Mouse (Mus musculus): Measurements from ENCODE around the gene Setdb1.

Gene Setdb1

GRCm38 (mm10) chr3:95318548-95318947, 38.5 kb downstream of the Setdb1 start:
- DNase-seq (ENCODE audit: low read depth), result no peak

- no peak for DNase-seq (ENCODE audit: low read depth)
Observed at GRCm38 (mm10) chr3:95317414-95318080, 39.5 kb downstream of the Setdb1 start.

GRCm38 (mm10) chr3:95315844-95316550, 41.0 kb downstream of the Setdb1 start:
- DNase-seq (ENCODE audit: low read depth), result no peak

GRCm38 (mm10) chr3:95315094-95315843, 41.7 kb downstream of the Setdb1 start:
- DNase-seq (ENCODE audit: low read depth), result no peak

- DNase-seq (ENCODE audit: low read depth), result no peak
Observed at GRCm38 (mm10) chr3:95314486-95315093, 42.4 kb downstream of the Setdb1 start, which contains the start of gene Cers2. Cers2 (plus strand) TSS chr3:95314791.

- no peak for DNase-seq (ENCODE audit: low read depth)
Observed at GRCm38 (mm10) chr3:95314075-95314474, 42.9 kb downstream of the Setdb1 start.

- DNase-seq (ENCODE audit: low read depth), result no peak
Observed at GRCm38 (mm10) chr3:95313476-95313875, 43.5 kb downstream of the Setdb1 start.

GRCm38 (mm10) chr3:95312623-95313022, 44.4 kb downstream of the Setdb1 start:
- DNase-seq (ENCODE audit: low read depth), result no peak

GRCm38 (mm10) chr3:95310968-95311882, 45.8 kb downstream of the Setdb1 start:
- peak; percentile 73 for DNase-seq (ENCODE audit: low read depth)

GRCm38 (mm10) chr3:95310496-95310895, 46.5 kb downstream of the Setdb1 start:
- no peak for DNase-seq (ENCODE audit: low read depth)

GRCm38 (mm10) chr3:95307100-95307499, 49.9 kb downstream of the Setdb1 start, which contains the start of gene Anxa9:
Anxa9 (minus strand) TSS chr3:95307176.
- no peak for DNase-seq (ENCODE audit: low read depth)

- no peak for DNase-seq (ENCODE audit: low read depth)
Observed at GRCm38 (mm10) chr3:95306244-95306643, 50.8 kb downstream of the Setdb1 start.

- DNase-seq (ENCODE audit: low read depth), result no peak
Observed at GRCm38 (mm10) chr3:95301204-95301796, 55.7 kb downstream of the Setdb1 start.

GRCm38 (mm10) chr3:95298018-95298417, 59.0 kb downstream of the Setdb1 start:
- DNase-seq (ENCODE audit: low read depth), result no peak

- DNase-seq (ENCODE audit: low read depth), result no peak
Observed at GRCm38 (mm10) chr3:95296103-95296469, 60.9 kb downstream of the Setdb1 start.

- no peak for DNase-seq (ENCODE audit: low read depth)
Observed at GRCm38 (mm10) chr3:95295321-95296102, 61.5 kb downstream of the Setdb1 start.

- DNase-seq (ENCODE audit: low read depth), result no peak
Observed at GRCm38 (mm10) chr3:95294718-95295117, 62.3 kb downstream of the Setdb1 start.

GRCm38 (mm10) chr3:95294316-95294715, 62.7 kb downstream of the Setdb1 start:
- no peak for DNase-seq (ENCODE audit: low read depth)

GRCm38 (mm10) chr3:95293537-95293936, 63.5 kb downstream of the Setdb1 start:
- no peak for DNase-seq (ENCODE audit: low read depth)

GRCm38 (mm10) chr3:95292899-95293298, 64.1 kb downstream of the Setdb1 start:
- no peak for DNase-seq (ENCODE audit: low read depth)
